Mouse (Mus musculus) cerebellum, adult 11 months (tissue): Measurements from ENCODE around the gene Prn.

Source experiments
- DNase-seq: peaks from one replicate; pipeline ENCODE4 v3.0.0; 2022

Prn gene

GRCm38 (mm10) chr2:131909683-131910572, at the start of gene Prn, which contains the start of gene Prnp:
TSS of gene Prn (plus strand) at chr2:131909957.
TSS of gene Prnp (plus strand) at chr2:131909928.
- peak; percentile 93 for DNase-seq

- DNase-seq: no peak
Measured at GRCm38 (mm10) chr2:131862617-131863275, 47.0 kb upstream of the Prn start.

GRCm38 (mm10) chr2:131863472-131863871, 46.3 kb upstream of the Prn start:
- DNase-seq: no peak

- no peak for DNase-seq
Measured at GRCm38 (mm10) chr2:131864262-131864796, 45.4 kb upstream of the Prn start.

- no peak for DNase-seq
Measured at GRCm38 (mm10) chr2:131866676-131867075, 43.1 kb upstream of the Prn start.

- DNase-seq: no peak
Measured at GRCm38 (mm10) chr2:131868983-131869382, 40.8 kb upstream of the Prn start.

GRCm38 (mm10) chr2:131873376-131873775, 36.4 kb upstream of the Prn start:
- DNase-seq: no peak

- DNase-seq: no peak
Measured at GRCm38 (mm10) chr2:131876551-131877265, 33.0 kb upstream of the Prn start.

- no peak for DNase-seq
Measured at GRCm38 (mm10) chr2:131881766-131882165, 28.0 kb upstream of the Prn start.

- no peak for DNase-seq
Measured at GRCm38 (mm10) chr2:131883136-131883535, 26.6 kb upstream of the Prn start.

- no peak for DNase-seq
Measured at GRCm38 (mm10) chr2:131886503-131887160, 23.1 kb upstream of the Prn start.

GRCm38 (mm10) chr2:131888233-131888632, 21.5 kb upstream of the Prn start:
- DNase-seq: no peak

- no peak for DNase-seq
Measured at GRCm38 (mm10) chr2:131892534-131892933, 17.2 kb upstream of the Prn start.

GRCm38 (mm10) chr2:131895106-131895505, 14.7 kb upstream of the Prn start:
- DNase-seq: no peak

- no peak for DNase-seq
Measured at GRCm38 (mm10) chr2:131896011-131896410, 13.7 kb upstream of the Prn start.

GRCm38 (mm10) chr2:131897336-131898109, 12.2 kb upstream of the Prn start:
- DNase-seq: no peak

GRCm38 (mm10) chr2:131902423-131902822, 7.3 kb upstream of the Prn start:
- no peak for DNase-seq

- DNase-seq: no peak
Measured at GRCm38 (mm10) chr2:131902867-131903266, 6.9 kb upstream of the Prn start.

GRCm38 (mm10) chr2:131905025-131905424, 4.7 kb upstream of the Prn start:
- no peak for DNase-seq

GRCm38 (mm10) chr2:131905776-131906175, 4.0 kb upstream of the Prn start:
- DNase-seq: no peak

GRCm38 (mm10) chr2:131906266-131906665, 3.5 kb upstream of the Prn start:
- no peak for DNase-seq

- no peak for DNase-seq
Measured at GRCm38 (mm10) chr2:131906846-131907245, 2.9 kb upstream of the Prn start.
